Mouse (Mus musculus) ES-E14 (cell line): ENCODE measurements around the gene Slc25a48. TPM values are rescaled to one million over a fixed set of nuclear protein-coding genes. Genes with fewer than 3 reads are reported as not detected.

ENCODE experiments used
- DNase-seq: peaks from one replicate; pipeline ENCODE4 v3.0.0-alpha.2; 2013; ENCODE audit warnings: low read depth, low spot score
- H3K27ac ChIP-seq: 2 replicates; pipeline ENCODE4 v1.5.1; 2012; ENCODE audit warnings: low read depth, mild to moderate bottlenecking, low read length, moderate library complexity, mixed read lengths; ENCODE audit not compliant: poor library complexity, insufficient read depth, severe bottlenecking
- H3K36me3 ChIP-seq: 2 replicates; pipeline ENCODE4 v1.6.1; 2012; ENCODE audit warnings: mild to moderate bottlenecking, low read length, moderate library complexity, mixed read lengths; ENCODE audit not compliant: control insufficient read depth, poor library complexity, insufficient read depth, severe bottlenecking
- H3K4me1 ChIP-seq, 2 experiments: fragments of 150-350 bp in 1 of 2; sonication (generic) in 1 of 2; 2 replicates each; pipeline ENCODE4 v1.6.1; 2012; ENCODE audit warnings: low read length in 2 of 2, mild to moderate bottlenecking in 1 of 2, mixed read lengths in 1 of 2; ENCODE audit not compliant: control insufficient read depth in 2 of 2, insufficient read depth in 2 of 2, poor library complexity in 1 of 2
- H3K4me3 ChIP-seq, 2 experiments: fragments of 150-350 bp in 1 of 2; sonication (generic) in 1 of 2; 2 replicates each; pipeline ENCODE4 v1.5.1; 2012; ENCODE audit warnings: low read length in 2 of 2, low read depth in 1 of 2, mild to moderate bottlenecking in 1 of 2, mixed read lengths in 1 of 2; ENCODE audit not compliant: insufficient read depth in 1 of 2, poor library complexity in 1 of 2, severe bottlenecking in 1 of 2
- H3K9ac ChIP-seq: 2 replicates; pipeline ENCODE4 v1.6.1; 2012; ENCODE audit warnings: low read depth, mild to moderate bottlenecking, low read length, mixed read lengths; ENCODE audit not compliant: poor library complexity, insufficient read depth, severe bottlenecking
- H3K9me3 ChIP-seq: fragments of 150-350 bp; sonication (generic); 2 replicates; pipeline ENCODE4 v1.6.1; 2012; ENCODE audit warnings: low read depth, mild to moderate bottlenecking, low read length; ENCODE audit not compliant: control insufficient read depth, insufficient read depth
- CHD2 ChIP-seq: IDR thresholded peaks from 2 replicates; pipeline ENCODE4 v1.6.1; 2014; ENCODE audit warnings: mild to moderate bottlenecking, low read depth, low read length, inconsistent platforms
- HCFC1 ChIP-seq: IDR thresholded peaks from 2 replicates; pipeline ENCODE4 v1.6.1; 2012; ENCODE audit warnings: low read length, inconsistent platforms, borderline replicate concordance; ENCODE audit not compliant: insufficient read depth
- MAFK ChIP-seq: IDR thresholded peaks from 2 replicates; pipeline ENCODE4 v1.6.1; 2014; ENCODE audit warnings: mild to moderate bottlenecking, low read depth, low read length, inconsistent platforms; ENCODE audit not compliant: insufficient read depth
- ZC3H11A ChIP-seq: IDR thresholded peaks from 2 replicates; pipeline ENCODE4 v1.6.1; 2012; ENCODE audit warnings: low read depth, mild to moderate bottlenecking, inconsistent platforms, low read length, borderline replicate concordance
- ZNF384 ChIP-seq: IDR thresholded peaks from 2 replicates; pipeline ENCODE4 v1.6.1; 2012; ENCODE audit warnings: low read depth, low read length, inconsistent platforms
- in situ Hi-C, 2 experiments: fragments of 600-800 bp; cut with MboI; formaldehyde crosslinking; loops; one replicate each; pipeline ENCODE4 v1.15.1; 2025; ENCODE audit warnings: low sequenced_read_pairs in 2 of 2, inconsistent platforms in 1 of 2; ENCODE audit not compliant: unreplicated experiment in 2 of 2
- total RNA-seq: library from RNA; depleted of rRNA; stranded (reverse); fragments of 300-350 nt; gene quantifications from 2 replicates; pipeline ENCODE4 v1.2.3, GENCODE M21; 2012; rRNA removed

Slc25a48 gene
- total RNA-seq, result 0.32 and 0.49 TPM in 2 replicates

GRCm38 (mm10) chr13:56438211-56439075 is at the start of gene Slc25a48:
Gene Slc25a48, plus strand, starts transcription at chr13:56438355.
- Histone ChIP-seq H3K9me3 (no peaks in the 10 kb centered on the region), H3K27ac (no peak within 1 kb of the TSS), H3K9ac (no peak within 1 kb of the TSS), H3K4me1 (peaks cover 0 to 11% of the 10 kb centered on the region in 2 experiments; a peak in 1 of 4 replicates), H3K4me3 (peak within 1 kb of the TSS; percentile 16 to 35; a peak in 3 of 4 replicates), H3K36me3 (no peaks in the 10 kb centered on the region)
- in situ Hi-C loops, result loop anchor here in 1 of 2 experiments (25.0 kb wide), 1 partner anchor 151 kb away; the partner anchor contains the start of gene Cxcl14
- no peak for TF ChIP-seq MAFK
- no peak for DNase-seq

- Histone ChIP-seq H3K4me1 (no peaks in the 10 kb centered on the region), H3K27ac (no peak overlapping the region), H3K4me3 (no peak overlapping the region), H3K9me3 (no peaks in the 10 kb centered on the region), H3K36me3 (no peaks in the 10 kb centered on the region), H3K9ac (no peak overlapping the region)
- TF ChIP-seq CHD2, result no peak
- no peak for TF ChIP-seq MAFK
- TF ChIP-seq ZC3H11A, result no peak
- TF ChIP-seq HCFC1, result no peak
- TF ChIP-seq ZNF384, result no peak
- no peak for DNase-seq
- in situ Hi-C loops, result no loop called here
Observed at GRCm38 (mm10) chr13:56397572-56397971, 40.6 kb upstream of the Slc25a48 start.

GRCm38 (mm10) chr13:56401186-56401585 is 37.0 kb upstream of the Slc25a48 start:
- Histone ChIP-seq H3K27ac (no peak overlapping the region), H3K4me1 (no peaks in the 10 kb centered on the region), H3K36me3 (no peaks in the 10 kb centered on the region), H3K4me3 (no peak overlapping the region), H3K9me3 (no peaks in the 10 kb centered on the region), H3K9ac (no peak overlapping the region)
- DNase-seq, result no peak
- in situ Hi-C loops, result no loop called here
- TF ChIP-seq ZNF384 (no peak), CHD2 (no peak), ZC3H11A (no peak), HCFC1 (no peak), MAFK (no peak)

DNA sequence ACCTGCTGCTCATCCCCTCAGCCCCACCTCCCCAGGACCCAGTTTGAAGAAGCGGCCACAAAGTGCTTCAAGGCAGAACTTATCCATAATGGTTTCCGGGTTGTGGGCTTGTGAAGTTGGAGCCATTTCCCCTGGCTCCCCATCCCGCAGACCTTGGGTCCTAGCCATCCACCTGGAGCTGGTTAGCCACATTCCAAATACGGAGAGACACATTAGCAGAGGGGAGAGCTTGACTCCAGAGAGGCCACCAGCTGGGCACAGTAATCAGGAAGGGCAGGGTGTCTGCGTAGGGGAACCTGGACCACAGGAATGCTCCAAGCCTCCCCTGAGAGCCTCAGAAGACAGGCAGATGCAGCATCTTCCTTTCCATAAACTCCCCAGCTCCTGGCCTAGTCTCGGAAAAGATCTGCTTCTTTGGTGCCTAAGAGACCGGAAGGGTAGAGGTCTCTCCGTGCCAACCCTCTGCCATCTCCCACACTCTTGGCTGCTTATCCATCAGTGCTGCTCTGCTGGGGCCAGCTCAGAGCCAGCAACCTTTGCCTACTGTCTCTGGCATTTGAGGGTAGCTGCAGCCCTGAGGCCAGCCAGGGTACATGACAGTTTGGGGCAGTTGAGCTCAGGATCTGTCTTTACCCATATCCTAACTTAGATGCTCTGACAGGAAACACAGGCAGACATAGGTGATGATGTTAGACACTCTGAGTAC is 34.6 kb upstream of the Slc25a48 start:
- in situ Hi-C loops, result no loop called here
- H3K9me3 ChIP-seq, result no peaks in the 10 kb centered on the region
- no peak overlapping the region for H3K4me3 ChIP-seq
- no peaks in the 10 kb centered on the region for H3K4me1 ChIP-seq
- no peak for TF ChIP-seq HCFC1
- no peak for TF ChIP-seq CHD2
- no peak for TF ChIP-seq MAFK
- no peak for TF ChIP-seq ZNF384
- TF ChIP-seq ZC3H11A, result no peak
- no peak overlapping the region for H3K9ac ChIP-seq
- no peaks in the 10 kb centered on the region for H3K36me3 ChIP-seq
- H3K27ac ChIP-seq, result no peak overlapping the region
- DNase-seq, result no peak
